Mouse (Mus musculus) kidney, postnatal 0 days (tissue): Measurements from ENCODE around the gene Eef1a2. TPM values are rescaled to one million over a fixed set of nuclear protein-coding genes. Genes with fewer than 3 reads are reported as not detected.

Source experiments
- ATAC-seq: fragments of 200-750 bp; cut with Nextera tagmentation; replicated peaks from 2 replicates; pipeline ENCODE4 v1.8.0; 2017; ENCODE audit warnings: low read depth, moderate number of reproducible peaks, moderate TSS enrichment, moderate library complexity; ENCODE audit not compliant: low FRiP score
- DNase-seq: peaks from one replicate; pipeline ENCODE4 v3.0.0-alpha.2; 2016; ENCODE audit warnings: low spot score
- H3K27ac ChIP-seq: fragments of 300-500 bp; sonication (generic); 2 replicates; pipeline ENCODE4 v1.5.1; 2014; ENCODE audit warnings: mild to moderate bottlenecking
- H3K27me3 ChIP-seq: fragments of 300-500 bp; sonication (generic); 2 replicates; pipeline ENCODE4 v1.6.1; 2014; ENCODE audit warnings: low read length, mixed read lengths; ENCODE audit not compliant: insufficient read depth
- H3K36me3 ChIP-seq: fragments of 300-500 bp; sonication (generic); 2 replicates; pipeline ENCODE4 v1.6.1; 2014; ENCODE audit warnings: low read length, mixed read lengths; ENCODE audit not compliant: insufficient read depth
- H3K4me1 ChIP-seq: fragments of 300-500 bp; sonication (generic); replicated peaks from 2 replicates; pipeline ENCODE4 v1.6.1; 2014; ENCODE audit warnings: antibody characterized with exemption, low read length, mixed read lengths; ENCODE audit not compliant: insufficient read depth
- H3K4me2 ChIP-seq: fragments of 300-500 bp; sonication (generic); 2 replicates; pipeline ENCODE4 v1.6.1; 2014; ENCODE audit warnings: mild to moderate bottlenecking, low read length, moderate library complexity, mixed read lengths
- H3K4me3 ChIP-seq: fragments of 300-500 bp; sonication (generic); replicated peaks from 2 replicates; pipeline ENCODE4 v1.5.1; 2014; ENCODE audit warnings: low read depth, low read length
- H3K9ac ChIP-seq: fragments of 300-500 bp; sonication (generic); 2 replicates; pipeline ENCODE4 v1.6.1; 2014; ENCODE audit warnings: low read depth, low read length
- H3K9me3 ChIP-seq: fragments of 300-500 bp; sonication (generic); replicated peaks from 2 replicates; pipeline ENCODE4 v1.6.1; 2016; ENCODE audit warnings: low read length, inconsistent platforms, mixed read lengths
- CTCF ChIP-seq: IDR thresholded peaks from 2 replicates; pipeline ENCODE4 v1.5.1; 2016; ENCODE audit warnings: antibody characterized with exemption, low read depth, mild to moderate bottlenecking, moderate library complexity
- WGBS: fragments of 180-500 bp; shearing (Covaris S2); extraction: QIAGEN DNeasy Blood & Tissue Kit; methylation state at CpG from one replicate; pipeline ENCODE4 v1.1.7; 2014; 5-methylcytosine and 5-hydroxymethylcytosine counted together
- polyA plus RNA-seq: library from polyadenylated mRNA; unstranded; fragments of >200 nt; fragmentation: Nextera tagmentation; extraction: Ambion mirVana; gene quantifications from 2 replicates; pipeline ENCODE4 v1.2.1, GENCODE M21; 2015

The Eef1a2 gene
- polyA plus RNA-seq, 1 experiment from 2014 or later: 0.05 TPM

GRCm38 (mm10) chr2:181130245-181130644 is 26.6 kb downstream of the Eef1a2 start:
- DNase-seq (no peak), ATAC-seq (no peak)
- no peak overlapping the region for H3K27ac ChIP-seq
- no peak overlapping the region for H3K4me2 ChIP-seq
- H3K9ac ChIP-seq: no peak overlapping the region
- no peaks in the 10 kb centered on the region for H3K36me3 ChIP-seq
- peaks cover 24% of the 10 kb centered on the region for H3K27me3 ChIP-seq
- WGBS: 75% methylated on average over 4 of the region's 4 CpGs
- H3K4me3 ChIP-seq: no peak overlapping the region
- no peak for TF ChIP-seq CTCF
- no peaks in the 10 kb centered on the region; the same call in 1 of the 2 replicates for H3K4me1 ChIP-seq
- H3K9me3 ChIP-seq: no peaks in the 10 kb centered on the region

GRCm38 (mm10) chr2:181128963-181129362 is 27.9 kb downstream of the Eef1a2 start:
- Histone ChIP-seq H3K27me3 (peaks cover 11% of the 10 kb centered on the region), H3K36me3 (no peaks in the 10 kb centered on the region), H3K9me3 (no peaks in the 10 kb centered on the region), H3K4me2 (no peak overlapping the region), H3K9ac (no peak overlapping the region), H3K27ac (no peak overlapping the region), H3K4me3 (no peak overlapping the region), H3K4me1 (no peaks in the 10 kb centered on the region)
- 78% methylated on average over 4 of the region's 4 CpGs for WGBS
- ATAC-seq (no peak), DNase-seq (no peak)
- TF ChIP-seq CTCF: no peak

GRCm38 (mm10) chr2:181127786-181128185 is 29.0 kb downstream of the Eef1a2 start:
- ATAC-seq (no peak), DNase-seq (no peak)
- Histone ChIP-seq H3K4me3 (no peak overlapping the region), H3K9ac (no peak overlapping the region), H3K36me3 (no peaks in the 10 kb centered on the region), H3K4me2 (no peak overlapping the region), H3K27ac (no peak overlapping the region), H3K4me1 (no peaks in the 10 kb centered on the region), H3K27me3 (no peaks in the 10 kb centered on the region), H3K9me3 (no peaks in the 10 kb centered on the region)
- no peak for TF ChIP-seq CTCF
- WGBS: 43% methylated on average over 3 of the region's 3 CpGs

- H3K9me3 ChIP-seq: no peaks in the 10 kb centered on the region
- no peak for TF ChIP-seq CTCF
- peak; percentile 47 for DNase-seq
- no peak for ATAC-seq
- no peak overlapping the region for H3K27ac ChIP-seq
- no peak overlapping the region for H3K9ac ChIP-seq
- H3K4me3 ChIP-seq: no peak overlapping the region
- no peaks in the 10 kb centered on the region for H3K27me3 ChIP-seq
- no peaks in the 10 kb centered on the region for H3K4me1 ChIP-seq
- H3K36me3 ChIP-seq: no peaks in the 10 kb centered on the region
- no peak overlapping the region for H3K4me2 ChIP-seq
- 44% methylated on average over 7 of the region's 7 CpGs for WGBS
Measured at GRCm38 (mm10) chr2:181125726-181126455, 30.9 kb downstream of the Eef1a2 start.

GRCm38 (mm10) chr2:181122642-181123041 is 34.2 kb downstream of the Eef1a2 start:
- Histone ChIP-seq H3K9ac (no peak overlapping the region), H3K9me3 (no peaks in the 10 kb centered on the region), H3K27me3 (no peaks in the 10 kb centered on the region), H3K4me2 (no peak overlapping the region), H3K4me3 (no peak overlapping the region), H3K27ac (no peak overlapping the region), H3K4me1 (no peaks in the 10 kb centered on the region), H3K36me3 (no peaks in the 10 kb centered on the region)
- DNase-seq: no peak
- ATAC-seq: no peak
- TF ChIP-seq CTCF: no peak

GRCm38 (mm10) chr2:181120922-181121449 is 35.8 kb downstream of the Eef1a2 start:
- no peaks in the 10 kb centered on the region for H3K27me3 ChIP-seq
- H3K9ac ChIP-seq: no peak overlapping the region
- TF ChIP-seq CTCF: no peak
- H3K9me3 ChIP-seq: no peaks in the 10 kb centered on the region
- DNase-seq: no peak
- no peak overlapping the region for H3K4me2 ChIP-seq
- H3K4me3 ChIP-seq: no peak overlapping the region
- ATAC-seq: no peak
- H3K4me1 ChIP-seq: no peaks in the 10 kb centered on the region
- H3K36me3 ChIP-seq: no peaks in the 10 kb centered on the region
- H3K27ac ChIP-seq: no peak overlapping the region
- 83% methylated on average over 4 of the region's 4 CpGs for WGBS
